14 mouse cellular contexts compared by ENCODE assay signal in the genomic region with DNA sequence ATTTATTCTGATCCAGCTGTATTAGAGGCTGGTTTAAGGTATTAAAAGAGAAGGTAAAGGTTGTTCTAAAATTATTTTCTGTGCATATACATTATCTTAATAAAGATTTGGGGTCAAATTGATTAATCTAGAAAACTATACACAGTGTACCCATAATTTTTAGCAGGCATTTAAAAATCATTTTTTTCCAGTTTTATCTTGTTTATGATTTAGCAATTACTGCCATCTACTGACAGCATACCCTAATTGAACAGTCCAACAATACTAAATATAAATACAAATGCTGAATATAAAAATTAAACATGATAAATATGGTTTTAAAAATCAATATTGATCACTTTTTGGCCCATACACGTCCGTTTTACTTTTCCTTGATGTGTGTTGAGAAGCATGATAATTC.
"Had no signal": no experiment of that assay in that cellular context is flagged by ENCODE, and none has a peak within 500 bp of the region (broad histone marks: within the 10 kb centered on the region; RNA-seq: fewer than 3 reads in every experiment).

No protein-coding gene starts in this region.

- H3K9me3 ChIP-seq: limb, embryonic 15.5 days; midbrain, embryonic 13.5 days; neural tube, embryonic 13.5 days had no signal

- H3K9ac ChIP-seq: limb, embryonic 15.5 days; liver, embryonic 14.5 days; midbrain, embryonic 13.5 days; neural tube, embryonic 13.5 days had no signal

- H3K4me3 ChIP-seq: limb, embryonic 15.5 days; midbrain, embryonic 13.5 days; myocyte; neural tube, embryonic 13.5 days had no signal

- DNase-seq: kidney, adult 8-10 months; kidney, postnatal 36 days; lung, adult 18-20 months; retina, postnatal 1 day; right cerebral cortex, postnatal 4 days; spleen, adult 18-20 months; thymus, postnatal 14 days had no signal

- H3K27ac ChIP-seq: limb, embryonic 15.5 days; liver, embryonic 14.5 days; midbrain, embryonic 13.5 days; neural tube, embryonic 13.5 days; stomach, postnatal 0 days had no signal

- H3K27me3 ChIP-seq: limb, embryonic 15.5 days; midbrain, embryonic 13.5 days; neural tube, embryonic 13.5 days had no signal

- H3K36me3 ChIP-seq: limb, embryonic 15.5 days; midbrain, embryonic 13.5 days; neural tube, embryonic 13.5 days had no signal

- H3K4me2 ChIP-seq: limb, embryonic 15.5 days; midbrain, embryonic 13.5 days; neural tube, embryonic 13.5 days had no signal

- H3K4me1 ChIP-seq: limb, embryonic 15.5 days; midbrain, embryonic 13.5 days; neural tube, embryonic 13.5 days had no signal

- ATAC-seq: intestine, postnatal 0 days; midbrain, embryonic 13.5 days had no signal
